Mouse (Mus musculus) CH12.LX (cell line): ENCODE results near the gene Inpp5f. TPM values are rescaled to one million over a fixed set of nuclear protein-coding genes. Genes with fewer than 3 reads are reported as not detected.

Experiments
- DNase-seq: peaks from one replicate; pipeline ENCODE4 v3.0.0-alpha.2; 2013; ENCODE audit errors: extremely low read depth
- H3K27ac ChIP-seq: 2 replicates; pipeline ENCODE4 v1.5.1; 2012; ENCODE audit warnings: low read depth, mild to moderate bottlenecking, control low read depth, moderate library complexity; ENCODE audit not compliant: insufficient read depth
- H3K27me3 ChIP-seq: replicated peaks from 2 replicates; pipeline ENCODE3; 2012; ENCODE audit warnings: inconsistent platforms
- H3K36me3 ChIP-seq, 2 experiments: replicated peaks in 1 of 2; 2 replicates each; pipeline versions ENCODE3 to v1.6.1; 2012; ENCODE audit warnings: inconsistent platforms in 1 of 2, low read length in 1 of 2, mild to moderate bottlenecking in 1 of 2, mixed read lengths in 1 of 2, moderate library complexity in 1 of 2; ENCODE audit not compliant: control insufficient read depth in 1 of 2, insufficient read depth in 1 of 2
- H3K4me1 ChIP-seq, 2 experiments: 2 replicates each; pipeline ENCODE4 v1.6.1; 2012; ENCODE audit warnings: inconsistent platforms in 1 of 2, moderate library complexity in 1 of 2; ENCODE audit not compliant: insufficient read depth in 2 of 2, control insufficient read depth in 1 of 2
- H3K4me2 ChIP-seq: 2 replicates; pipeline ENCODE4 v1.6.1; 2012; ENCODE audit warnings: low read depth, mild to moderate bottlenecking, control low read depth; ENCODE audit not compliant: poor library complexity, insufficient read depth, severe bottlenecking
- H3K4me3 ChIP-seq, 3 experiments: fragments of 150-350 bp in 1 of 3; sonication (generic) in 1 of 3; replicated peaks in 1 of 3; 2 replicates each; pipeline versions ENCODE3 to v1.5.1; 2011 to 2012; ENCODE audit warnings: low read depth in 2 of 3, low read length in 2 of 3, mild to moderate bottlenecking in 2 of 3, moderate library complexity in 2 of 3, control low read depth in 1 of 3, improper control_type of control experiment in 1 of 3, inconsistent platforms in 1 of 3, mixed read lengths in 1 of 3; ENCODE audit not compliant: poor library complexity in 1 of 3
- H3K79me2 ChIP-seq: replicated peaks from 2 replicates; pipeline ENCODE4 v1.6.1; 2012; ENCODE audit warnings: mild to moderate bottlenecking, moderate library complexity; ENCODE audit not compliant: control insufficient read depth, poor library complexity, insufficient read depth, severe bottlenecking; ENCODE audit errors: extremely low read depth
- H3K9ac ChIP-seq: 2 replicates; pipeline ENCODE4 v1.6.1; 2012; ENCODE audit warnings: low read depth, mild to moderate bottlenecking, control low read depth, moderate library complexity; ENCODE audit not compliant: insufficient read depth
- H3K9me3 ChIP-seq: replicated peaks from 2 replicates; pipeline ENCODE3; 2012; ENCODE audit warnings: low read length, inconsistent platforms, mixed read lengths
- BHLHE40 ChIP-seq: IDR thresholded peaks from 2 replicates; pipeline ENCODE4 v1.6.1; 2011; ENCODE audit warnings: mild to moderate bottlenecking, low read depth, low read length, improper control_type of control experiment
- CHD1 ChIP-seq: IDR thresholded peaks from 2 replicates; pipeline ENCODE4 v1.6.1; 2012; ENCODE audit warnings: low read depth, low read length, improper control_type of control experiment, inconsistent platforms
- CHD2 ChIP-seq: IDR thresholded peaks from 2 replicates; pipeline ENCODE4 v1.6.1; 2011; ENCODE audit warnings: low read length, improper control_type of control experiment
- E2F4 ChIP-seq: IDR thresholded peaks from 2 replicates; pipeline ENCODE4 v1.6.1; 2011; ENCODE audit warnings: low read depth, low read length, improper control_type of control experiment; ENCODE audit not compliant: insufficient replicate concordance
- ELF1 ChIP-seq: IDR thresholded peaks from 2 replicates; pipeline ENCODE4 v1.6.1; 2014; ENCODE audit warnings: low read depth, mild to moderate bottlenecking, inconsistent platforms, low read length, improper control_type of control experiment
- EP300 ChIP-seq: IDR thresholded peaks from 2 replicates; pipeline ENCODE4 v1.6.1; 2011; ENCODE audit warnings: low read length, improper control_type of control experiment
- ETS1 ChIP-seq: conservative IDR thresholded peaks from 2 replicates; pipeline ENCODE4 v1.6.1; 2012; ENCODE audit warnings: low read depth, mild to moderate bottlenecking, inconsistent platforms, low read length, improper control_type of control experiment, moderate library complexity
- HCFC1 ChIP-seq: IDR thresholded peaks from 2 replicates; pipeline ENCODE4 v1.6.1; 2012; ENCODE audit warnings: low read depth, mild to moderate bottlenecking, inconsistent platforms, low read length, improper control_type of control experiment
- IRF4 ChIP-seq: IDR thresholded peaks from 2 replicates; pipeline ENCODE4 v1.6.1; 2014; ENCODE audit warnings: low read depth, mild to moderate bottlenecking, inconsistent platforms, low read length, improper control_type of control experiment
- JUN ChIP-seq: IDR thresholded peaks from 2 replicates; pipeline ENCODE4 v1.6.1; 2011; ENCODE audit warnings: low read depth, mild to moderate bottlenecking, low read length, improper control_type of control experiment, moderate library complexity; ENCODE audit not compliant: insufficient read depth
- JUND ChIP-seq: conservative IDR thresholded peaks from 2 replicates; pipeline ENCODE4 v1.6.1; 2011; ENCODE audit warnings: low read depth, low read length, improper control_type of control experiment
- KAT2A ChIP-seq: IDR thresholded peaks from 2 replicates; pipeline ENCODE4 v1.6.1; 2012; ENCODE audit warnings: low read length, improper control_type of control experiment, inconsistent platforms; ENCODE audit not compliant: insufficient replicate concordance
- MAFK ChIP-seq: IDR thresholded peaks from 2 replicates; pipeline ENCODE4 v1.6.1; 2011; ENCODE audit warnings: low read length, improper control_type of control experiment; ENCODE audit not compliant: insufficient replicate concordance
- MAX ChIP-seq: IDR thresholded peaks from 2 replicates; pipeline ENCODE4 v1.6.1; 2011; ENCODE audit warnings: low read length, improper control_type of control experiment
- MAZ ChIP-seq: IDR thresholded peaks from 2 replicates; pipeline ENCODE4 v1.6.1; 2012; ENCODE audit warnings: low read depth, mild to moderate bottlenecking, inconsistent platforms, low read length, improper control_type of control experiment, moderate library complexity
- MEF2A ChIP-seq: IDR thresholded peaks from 2 replicates; pipeline ENCODE4 v1.6.1; 2014; ENCODE audit warnings: low read depth, mild to moderate bottlenecking, inconsistent platforms, low read length, improper control_type of control experiment, borderline replicate concordance
- MXI1 ChIP-seq: IDR thresholded peaks from 2 replicates; pipeline ENCODE4 v1.6.1; 2011; ENCODE audit warnings: mild to moderate bottlenecking, low read depth, low read length, improper control_type of control experiment
- MYC ChIP-seq: IDR thresholded peaks from 2 replicates; pipeline ENCODE4 v1.6.1; 2011; ENCODE audit warnings: low read depth, mild to moderate bottlenecking, improper control_type of control experiment, low read length
- NELFE ChIP-seq: IDR thresholded peaks from 2 replicates; pipeline ENCODE4 v1.6.1; 2011; ENCODE audit warnings: low read depth, low read length, improper control_type of control experiment
- NRF1 ChIP-seq: IDR thresholded peaks from 2 replicates; pipeline ENCODE4 v1.6.1; 2014; ENCODE audit warnings: low read depth, mild to moderate bottlenecking, inconsistent platforms, low read length, improper control_type of control experiment, moderate library complexity
- PAX5 ChIP-seq: IDR thresholded peaks from 2 replicates; pipeline ENCODE4 v1.6.1; 2012; ENCODE audit warnings: low read length, inconsistent platforms, mixed read lengths
- POLR2A ChIP-seq: IDR thresholded peaks from 2 replicates; pipeline ENCODE4 v1.6.1; 2011; ENCODE audit warnings: low read depth, mild to moderate bottlenecking, improper control_type of control experiment, low read length
- POLR2AphosphoS2 ChIP-seq: IDR thresholded peaks from 2 replicates; pipeline ENCODE4 v1.6.1; 2011; ENCODE audit warnings: low read depth, low read length, improper control_type of control experiment
- RAD21 ChIP-seq: IDR thresholded peaks from 2 replicates; pipeline ENCODE4 v1.6.1; 2011; ENCODE audit warnings: low read depth, mild to moderate bottlenecking, low read length, improper control_type of control experiment, moderate library complexity
- SIN3A ChIP-seq: IDR thresholded peaks from 2 replicates; pipeline ENCODE4 v1.6.1; 2012; ENCODE audit warnings: low read length, improper control_type of control experiment, inconsistent platforms
- TBP ChIP-seq: conservative IDR thresholded peaks from 2 replicates; pipeline ENCODE4 v1.6.1; 2011; ENCODE audit warnings: low read depth, low read length, improper control_type of control experiment
- TCF12 ChIP-seq: IDR thresholded peaks from 2 replicates; pipeline ENCODE4 v1.6.1; 2014; ENCODE audit warnings: low read depth, mild to moderate bottlenecking, inconsistent platforms, low read length, improper control_type of control experiment
- USF1 ChIP-seq: IDR thresholded peaks from 2 replicates; pipeline ENCODE4 v1.6.1; 2014; ENCODE audit warnings: low read depth, mild to moderate bottlenecking, inconsistent platforms, low read length, improper control_type of control experiment
- USF2 ChIP-seq: conservative IDR thresholded peaks from 2 replicates; pipeline ENCODE4 v1.6.1; 2011; ENCODE audit warnings: low read depth, low read length, improper control_type of control experiment
- ZC3H11A ChIP-seq: IDR thresholded peaks from 2 replicates; pipeline ENCODE4 v1.6.1; 2012; ENCODE audit warnings: low read depth, mild to moderate bottlenecking, inconsistent platforms, low read length, improper control_type of control experiment
- ZKSCAN1 ChIP-seq: IDR thresholded peaks from 2 replicates; pipeline ENCODE4 v1.6.1; 2012; ENCODE audit warnings: low read depth, inconsistent platforms, low read length, improper control_type of control experiment, borderline replicate concordance
- ZMIZ1 ChIP-seq: IDR thresholded peaks from 2 replicates; pipeline ENCODE4 v1.6.1; 2012; ENCODE audit warnings: low read depth, mild to moderate bottlenecking, inconsistent platforms, low read length, improper control_type of control experiment
- ZNF384 ChIP-seq: IDR thresholded peaks from 2 replicates; pipeline ENCODE4 v1.6.1; 2012; ENCODE audit warnings: low read depth, low read length, improper control_type of control experiment, inconsistent platforms
- dilution Hi-C: fragments of 300-500 bp; cut with MboI; formaldehyde crosslinking; loops from 2 replicates; pipeline ENCODE4 v1.14.3; 2020; ENCODE audit warnings: low sequenced_read_pairs; ENCODE audit not compliant: extremely low pct_unique_long_range_greater_than_20kb, extremely low pct_ligation_motif_present
- in situ Hi-C: fragments of 300-500 bp; cut with MboI; formaldehyde crosslinking; loops from 3 replicates; pipeline ENCODE4 v1.14.3; 2019; ENCODE audit warnings: low sequenced_read_pairs, low pct_ligation_motif_present, low pct_unique_long_range_greater_than_20kb, mixed read lengths
- polyA plus RNA-seq: library from polyadenylated mRNA; unstranded; fragments of >175 nt; gene quantifications from 2 replicates; pipeline ENCODE4 v1.2.1, GENCODE M21; 2012; ENCODE audit warnings: low read depth; ENCODE audit not compliant: insufficient read length
- total RNA-seq, 2 experiments: library from RNA; depleted of rRNA; stranded (reverse); fragments of 300-350 nt in 1 of 2; fragments of >200 nt in 1 of 2; gene quantifications; 2 replicates each; pipeline ENCODE4 v1.2.3; 2012 to 2014

The Inpp5f gene
- total and polyA plus RNA-seq, 3 experiments = 4.0 to 6.2 (median 5.5) TPM

- dilution Hi-C loops (no loop called here), in situ Hi-C loops (no loop called here)
- no peak overlapping the region for H3K9ac ChIP-seq
- no peak overlapping the region for H3K27ac ChIP-seq
- no peak overlapping the region for H3K4me3 ChIP-seq
- H3K27me3 ChIP-seq = no peaks in the 10 kb centered on the region
- H3K9me3 ChIP-seq = no peaks in the 10 kb centered on the region
- no peaks in the 10 kb centered on the region; the same call in 1 of the 2 replicates for H3K79me2 ChIP-seq
- H3K36me3 ChIP-seq = no peaks in the 10 kb centered on the region
- H3K4me2 ChIP-seq = no peak overlapping the region
- DNase-seq = peak; percentile 89
- TF ChIP-seq CHD2 (no peak), RAD21 (no peak), JUN (peak; percentile 64), EP300 (peak; percentile 77), IRF4 (peak; percentile 91), KAT2A (no peak), ETS1 (no peak; the same call in 1 of the 2 replicates), MAFK (no peak), POLR2AphosphoS2 (no peak), MAX (no peak), USF1 (no peak), TBP (no peak), JUND (no peak; the same call in 1 of the 2 replicates), ZMIZ1 (no peak), ZKSCAN1 (no peak), TCF12 (no peak), SIN3A (no peak), E2F4 (no peak), CHD1 (no peak), NELFE (no peak), MAZ (0 out of 2 replicates have a peak, but pooled peaks have one; percentile 63), ZC3H11A (no peak), BHLHE40 (peak; percentile 94), MXI1 (no peak), PAX5 (no peak), USF2 (no peak), MYC (no peak), ZNF384 (no peak), NRF1 (no peak), HCFC1 (no peak), POLR2A (no peak), ELF1 (peak; percentile 42; the same call in 1 of the 2 replicates), MEF2A (peak; percentile 24; the same call in 1 of the 2 replicates)
- H3K4me1 ChIP-seq = peaks cover 8 to 16% of the 10 kb centered on the region in 2 experiments; a peak in 3 of 4 replicates
Observed at GRCm38 (mm10) chr7:128633156-128633555, 22.0 kb downstream of the Inpp5f start.
